Comparison of ENCODE assay signal across 16 mouse cellular contexts in the genomic region with DNA sequence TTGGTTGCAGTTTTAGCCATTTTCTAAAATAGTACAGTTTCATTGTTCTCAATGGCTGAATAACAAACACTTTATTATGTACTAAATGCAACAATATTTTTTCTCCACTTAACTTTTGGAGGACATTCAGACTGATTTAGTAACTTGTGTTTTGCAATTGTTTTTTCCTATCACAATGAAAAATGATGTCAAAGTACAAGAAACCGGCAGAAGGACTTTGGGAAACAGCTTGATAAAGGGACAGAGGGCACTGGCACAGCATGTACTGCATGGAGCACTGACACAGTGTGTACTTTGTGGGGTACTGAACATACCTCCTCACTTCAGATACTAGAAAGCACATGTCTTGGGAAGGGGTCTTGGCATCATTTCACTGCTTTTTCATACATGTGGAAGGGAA.
"Had no signal": no experiment of that assay in that cellular context is flagged by ENCODE, and none has a peak within 500 bp of the region (broad histone marks: within the 10 kb centered on the region; RNA-seq: fewer than 3 reads in every experiment).

No protein-coding gene starts in this region.

- H3K4me2 ChIP-seq: lung, embryonic 15.5 days; midbrain, embryonic 11.5 days; midbrain, embryonic 13.5 days; midbrain, embryonic 15.5 days; neural tube, embryonic 12.5 days; stomach, embryonic 15.5 days had no signal

- H3K4me1 ChIP-seq: lung, embryonic 15.5 days; megakaryocyte, embryonic 14.5 days; midbrain, embryonic 13.5 days; midbrain, embryonic 15.5 days; neural tube, embryonic 12.5 days; stomach, embryonic 15.5 days had no signal

- H3K27ac ChIP-seq: lung, embryonic 15.5 days; macrophage; midbrain, embryonic 13.5 days; midbrain, embryonic 15.5 days; neural tube, embryonic 12.5 days; stomach, embryonic 15.5 days; stomach, postnatal 0 days had no signal

- H3K9ac ChIP-seq: liver, postnatal 0 days; lung, embryonic 15.5 days; midbrain, embryonic 13.5 days; midbrain, embryonic 15.5 days; neural tube, embryonic 12.5 days; stomach, embryonic 15.5 days had no signal

- H3K27me3 ChIP-seq: lung, embryonic 15.5 days; megakaryocyte, embryonic 14.5 days; midbrain, embryonic 13.5 days; midbrain, embryonic 15.5 days; neural tube, embryonic 12.5 days; stomach, embryonic 15.5 days had no signal

- H3K4me3 ChIP-seq: lung, embryonic 15.5 days; megakaryocyte, embryonic 14.5 days; midbrain, embryonic 13.5 days; midbrain, embryonic 15.5 days; neural tube, embryonic 12.5 days; stomach, embryonic 15.5 days had no signal

- DNase-seq: liver, postnatal 0 days; lung, adult 2 months; lung, postnatal 10 days; lung, postnatal 36 days; right cerebral cortex, postnatal 14 days; thymus, adult 2 months; thymus, postnatal 36 days had no signal

- H3K9me3 ChIP-seq: lung, embryonic 15.5 days; megakaryocyte, embryonic 14.5 days; midbrain, embryonic 13.5 days; midbrain, embryonic 15.5 days; neural tube, embryonic 12.5 days; stomach, embryonic 15.5 days had no signal

- H3K36me3 ChIP-seq: lung, embryonic 15.5 days; midbrain, embryonic 13.5 days; midbrain, embryonic 15.5 days; neural tube, embryonic 12.5 days; stomach, embryonic 15.5 days had no signal

- ATAC-seq: liver, postnatal 0 days; midbrain, embryonic 13.5 days; midbrain, embryonic 15.5 days had no signal
